Mouse (Mus musculus) stomach, postnatal 0 days (tissue): ENCODE measurements around the gene Siah2. TPM values are rescaled to one million over a fixed set of nuclear protein-coding genes. Genes with fewer than 3 reads are reported as not detected.
A peak's percentile ranks its signal among the peaks of the same experiment; 100 is the strongest.

Experiments
- ATAC-seq: fragments of 200-750 bp; cut with Nextera tagmentation; 2 replicates; pipeline ENCODE4 v1.8.0; 2017; ENCODE audit not compliant: low FRiP score, low TSS enrichment
- DNase-seq: peaks from one replicate; pipeline ENCODE4 v3.0.0-alpha.2; 2016; ENCODE audit warnings: low spot score
- H3K27ac ChIP-seq: fragments of 300-500 bp; sonication (generic); replicated peaks from 2 replicates; pipeline ENCODE4 v1.5.1; 2014; ENCODE audit warnings: mild to moderate bottlenecking, control low read depth
- H3K27me3 ChIP-seq: fragments of 300-500 bp; sonication (generic); 2 replicates; pipeline ENCODE4 v1.6.1; 2014; ENCODE audit warnings: low read length; ENCODE audit not compliant: control insufficient read depth, insufficient read depth
- H3K36me3 ChIP-seq: fragments of 300-500 bp; sonication (generic); 2 replicates; pipeline ENCODE4 v1.6.1; 2014; ENCODE audit warnings: low read length, mixed read lengths; ENCODE audit not compliant: control insufficient read depth, insufficient read depth
- H3K4me1 ChIP-seq: fragments of 300-500 bp; sonication (generic); replicated peaks from 2 replicates; pipeline ENCODE4 v1.6.1; 2014; ENCODE audit warnings: antibody characterized with exemption; ENCODE audit not compliant: control insufficient read depth, insufficient read depth
- H3K4me2 ChIP-seq: fragments of 300-500 bp; sonication (generic); replicated peaks from 2 replicates; pipeline ENCODE4 v1.6.1; 2014; ENCODE audit warnings: low read depth, mild to moderate bottlenecking, control low read depth, moderate library complexity
- H3K4me3 ChIP-seq: fragments of 300-500 bp; sonication (generic); 2 replicates; pipeline ENCODE4 v1.5.1; 2014; ENCODE audit warnings: low read depth, low read length, control low read depth
- H3K9ac ChIP-seq: fragments of 300-500 bp; sonication (generic); 2 replicates; pipeline ENCODE4 v1.6.1; 2014; ENCODE audit warnings: mild to moderate bottlenecking, low read length, control low read depth, mixed read lengths
- H3K9me3 ChIP-seq: fragments of 300-500 bp; sonication (generic); 2 replicates; pipeline ENCODE4 v1.6.1; 2016; ENCODE audit warnings: low read length; ENCODE audit not compliant: control insufficient read depth
- CTCF ChIP-seq: IDR thresholded peaks from 2 replicates; pipeline ENCODE4 v1.5.1; 2016; ENCODE audit warnings: antibody characterized with exemption, low read depth, mild to moderate bottlenecking, moderate library complexity
- EP300 ChIP-seq: optimal IDR thresholded peaks from 2 replicates; pipeline ENCODE3; 2016; ENCODE audit warnings: antibody characterized with exemption
- WGBS: fragments of 180-500 bp; shearing (Covaris S2); extraction: QIAGEN DNeasy Blood & Tissue Kit; methylation state at CpG from one replicate; pipeline ENCODE4 v1.1.7; 2014; 5-methylcytosine and 5-hydroxymethylcytosine counted together
- polyA plus RNA-seq: library from polyadenylated mRNA; unstranded; fragments of >200 nt; fragmentation: Nextera tagmentation; extraction: Ambion mirVana; gene quantifications from 2 replicates; pipeline ENCODE4 v1.2.1, GENCODE M21; 2015

Siah2 gene
- polyA plus RNA-seq: 4.4 and 5.0 TPM in 2 replicates

DNA sequence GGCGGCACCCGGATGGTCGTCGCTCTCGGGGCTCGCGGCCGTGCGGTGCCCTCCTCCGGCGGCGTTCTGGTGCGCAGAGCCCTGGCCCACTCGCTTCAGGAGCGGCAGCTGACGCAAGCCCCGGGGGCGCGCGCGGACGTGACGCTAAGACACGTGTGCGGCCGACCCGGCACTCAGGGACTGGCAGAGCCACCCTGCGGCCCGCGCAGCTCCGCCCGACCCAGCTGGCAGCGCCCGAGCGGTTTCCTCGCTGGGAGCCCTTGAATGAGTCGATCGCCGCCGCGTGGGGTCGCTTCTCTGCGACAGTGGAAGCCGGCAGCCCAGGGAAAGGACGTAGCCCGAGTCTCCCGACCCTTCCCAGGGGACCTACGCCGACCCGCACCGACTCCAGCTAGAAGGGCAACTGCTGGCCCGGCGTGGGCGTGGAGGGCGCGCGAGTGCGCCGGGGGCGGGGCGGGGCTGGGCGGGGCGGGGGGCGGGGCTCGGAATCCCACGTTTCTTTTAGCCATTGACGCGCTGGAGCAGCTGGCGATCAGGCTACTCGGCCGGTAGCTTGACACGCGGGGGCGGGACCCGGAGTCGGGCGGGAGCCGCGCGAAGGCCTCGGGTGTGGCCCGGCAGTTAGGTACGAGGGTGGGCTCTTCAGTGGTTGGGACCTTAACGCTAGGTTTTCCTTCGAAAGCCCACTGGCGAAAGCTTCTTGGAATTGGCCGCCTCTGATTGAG is at the start of gene Siah2:
TSS of gene Siah2 (minus strand) at position 404 of the 725 bp plus-strand sequence.
- ATAC-seq: peak; percentile 97
- peak within 1 kb of the TSS; percentile 85 for H3K9ac ChIP-seq
- no peaks in the 10 kb centered on the region for H3K4me1 ChIP-seq
- H3K36me3 ChIP-seq: no peaks in the 10 kb centered on the region
- TF ChIP-seq EP300 (no peak), CTCF (peak; percentile 55)
- peak within 1 kb of the TSS; percentile 93 for H3K4me2 ChIP-seq
- peak; percentile 92 for DNase-seq
- H3K27ac ChIP-seq: peak within 1 kb of the TSS; percentile 90
- H3K4me3 ChIP-seq: peak within 1 kb of the TSS; percentile 86
- no peaks in the 10 kb centered on the region for H3K9me3 ChIP-seq
- no peaks in the 10 kb centered on the region for H3K27me3 ChIP-seq
- under 1% methylated on average over 85 of the region's 87 CpGs for WGBS

DNA sequence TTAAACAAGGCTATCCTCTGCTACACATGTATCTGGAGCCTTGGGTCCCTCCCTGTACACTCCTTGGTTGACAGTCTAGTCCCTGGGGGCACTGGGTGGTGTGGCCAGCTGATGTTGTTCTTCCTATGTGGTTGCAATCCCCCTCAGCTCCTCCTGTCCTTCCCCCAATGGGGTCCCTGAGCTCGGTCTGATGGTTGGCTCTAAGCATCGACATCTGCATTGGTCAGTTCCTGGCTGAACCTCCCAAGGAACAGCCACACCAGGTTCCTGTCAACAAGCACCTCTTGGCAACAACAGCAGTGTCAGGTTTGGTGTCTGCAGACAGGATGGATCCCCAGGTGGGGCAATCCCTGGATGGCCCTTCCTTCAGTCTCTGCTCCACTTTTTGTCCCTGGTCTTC is 47.3 kb upstream of the Siah2 start:
- DNase-seq: no peak
- ATAC-seq: no peak
- Histone ChIP-seq H3K4me2 (no peak overlapping the region), H3K4me3 (no peak overlapping the region), H3K9ac (no peak overlapping the region), H3K27me3 (no peaks in the 10 kb centered on the region), H3K9me3 (no peaks in the 10 kb centered on the region), H3K36me3 (no peaks in the 10 kb centered on the region), H3K4me1 (no peaks in the 10 kb centered on the region), H3K27ac (no peak overlapping the region)
- 65% methylated on average over 2 of the region's 2 CpGs for WGBS
- TF ChIP-seq EP300 (no peak), CTCF (no peak)

DNA sequence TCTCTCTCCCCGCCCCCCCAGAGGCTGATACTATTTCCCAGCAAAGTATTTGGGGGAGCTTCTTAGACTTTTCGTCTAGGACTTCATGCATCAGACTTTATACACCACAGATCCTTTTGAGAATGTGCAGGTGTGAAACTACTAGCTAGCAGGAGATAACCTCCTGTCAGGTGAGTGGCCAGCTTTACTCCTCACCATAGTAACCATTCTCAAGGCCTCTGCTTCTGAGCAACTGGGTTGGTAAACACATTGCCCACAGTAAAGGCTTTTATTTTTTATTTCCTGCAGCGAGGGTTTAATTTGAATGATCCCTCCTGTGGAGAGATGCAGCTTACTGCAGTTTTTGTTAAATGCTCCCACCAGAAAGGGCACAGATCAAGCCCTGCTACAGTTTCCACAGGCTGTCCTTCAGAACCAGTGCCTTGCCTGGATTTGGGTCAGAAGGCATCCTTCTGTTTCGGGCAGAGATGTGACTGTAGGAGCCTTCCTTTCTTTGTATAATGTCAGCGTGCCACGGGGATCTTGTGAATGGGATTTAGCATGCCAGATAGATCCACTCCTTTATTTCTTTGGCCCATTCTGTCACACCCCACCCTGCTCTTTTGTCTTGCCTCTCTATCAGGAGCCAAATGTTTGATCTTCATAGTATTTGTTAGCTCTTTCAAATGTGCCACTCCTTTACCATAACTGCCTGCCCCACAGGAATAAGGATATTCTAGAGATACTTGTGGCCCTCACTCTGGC is 46.3 kb upstream of the Siah2 start:
- Histone ChIP-seq H3K9me3 (no peaks in the 10 kb centered on the region), H3K27ac (no peak overlapping the region), H3K27me3 (no peaks in the 10 kb centered on the region), H3K4me1 (no peaks in the 10 kb centered on the region), H3K36me3 (no peaks in the 10 kb centered on the region), H3K4me3 (no peak overlapping the region), H3K9ac (no peak overlapping the region), H3K4me2 (no peak overlapping the region)
- ATAC-seq (no peak), DNase-seq (no peak)
- TF ChIP-seq CTCF: no peak
- TF ChIP-seq EP300: no peak
- 21% methylated on average over 6 of the region's 6 CpGs for WGBS

DNA sequence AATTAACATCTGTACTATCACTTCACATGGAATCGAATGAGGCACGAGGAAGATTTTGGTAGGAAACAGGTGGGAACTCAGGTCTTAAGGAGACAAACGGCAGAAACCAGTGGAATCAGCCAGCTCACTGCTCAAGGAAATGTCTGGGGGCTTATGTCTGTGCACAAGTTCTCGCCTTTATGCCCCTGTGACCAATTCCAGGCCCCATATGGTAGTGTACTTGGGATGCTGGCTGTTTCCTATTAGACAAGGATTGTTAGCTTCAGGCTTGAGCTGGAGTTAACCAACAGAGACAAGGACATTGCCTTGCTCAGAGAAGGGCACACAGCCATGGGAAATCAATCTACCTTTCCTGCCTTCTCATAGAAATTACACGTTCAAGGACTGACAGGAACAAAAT is 39.3 kb upstream of the Siah2 start:
- no peaks in the 10 kb centered on the region for H3K27me3 ChIP-seq
- no peaks in the 10 kb centered on the region for H3K36me3 ChIP-seq
- H3K4me3 ChIP-seq: no peak overlapping the region
- TF ChIP-seq EP300 (no peak), CTCF (no peak)
- no peaks in the 10 kb centered on the region for H3K9me3 ChIP-seq
- DNase-seq (no peak), ATAC-seq (no peak)
- H3K9ac ChIP-seq: no peak overlapping the region
- H3K27ac ChIP-seq: no peak overlapping the region
- WGBS: 80% methylated on average over 5 of the region's 5 CpGs
- H3K4me2 ChIP-seq: no peak overlapping the region
- no peaks in the 10 kb centered on the region for H3K4me1 ChIP-seq

GRCm38 (mm10) chr3:58730580-58730979 is 38.4 kb upstream of the Siah2 start:
- no peak overlapping the region for H3K27ac ChIP-seq
- no peak for DNase-seq

GRCm38 (mm10) chr3:58729549-58729948 is 37.3 kb upstream of the Siah2 start:
- ATAC-seq (no peak), DNase-seq (no peak)
- Histone ChIP-seq H3K9ac (no peak overlapping the region), H3K4me1 (no peaks in the 10 kb centered on the region), H3K4me2 (no peak overlapping the region), H3K4me3 (no peak overlapping the region), H3K27me3 (no peaks in the 10 kb centered on the region), H3K36me3 (no peaks in the 10 kb centered on the region), H3K9me3 (no peaks in the 10 kb centered on the region), H3K27ac (no peak overlapping the region)
- no peak for TF ChIP-seq CTCF
- TF ChIP-seq EP300: no peak

More at GRCm38 (mm10) chr3:58730580-58730979, 38.4 kb upstream of the Siah2 start:
- 80% methylated on average over 3 of the region's 3 CpGs for WGBS
- H3K9me3 ChIP-seq: no peaks in the 10 kb centered on the region
- H3K27me3 ChIP-seq: no peaks in the 10 kb centered on the region
- no peak overlapping the region for H3K4me3 ChIP-seq
- H3K4me1 ChIP-seq: no peaks in the 10 kb centered on the region
- no peaks in the 10 kb centered on the region for H3K36me3 ChIP-seq
- H3K9ac ChIP-seq: no peak overlapping the region
- TF ChIP-seq EP300 (no peak), CTCF (no peak)
- no peak for ATAC-seq
- no peak overlapping the region for H3K4me2 ChIP-seq
